ENCODE assay signal across 8 mouse cellular contexts in the genomic region with DNA sequence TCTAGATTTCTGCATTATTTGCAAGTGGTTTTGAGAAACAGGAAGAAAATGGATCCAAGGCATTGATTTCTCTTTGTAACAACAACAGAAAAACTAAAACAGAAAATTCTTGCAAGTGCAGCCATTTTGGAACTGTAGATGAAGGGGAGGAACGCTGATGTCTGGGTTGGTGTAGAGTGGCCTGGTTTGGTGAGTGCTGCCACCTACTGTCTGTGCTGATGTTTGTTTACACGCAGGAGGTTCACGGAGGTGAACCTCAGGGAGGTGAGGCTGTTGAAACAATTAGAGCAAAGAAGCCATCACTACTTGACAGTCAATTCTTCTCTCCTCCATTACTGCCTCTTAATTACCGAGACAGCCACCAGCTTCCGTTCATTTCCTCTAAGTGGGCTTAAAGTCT. TPM values are rescaled to one million over a fixed set of nuclear protein-coding genes. Genes with fewer than 3 reads are reported as not detected.
DNase-seq lines count a peak whose midpoint lies in the region; ATAC-seq and TF ChIP-seq lines count a peak whose summit lies in the region.

No protein-coding gene starts in this region.

- TF ChIP-seq CTCF in Patski (IDR thresholded peaks at IDR 0.05) = peak; percentile 79
- TF ChIP-seq CTCF in lung, embryonic 14.5 days (IDR thresholded peaks at IDR 0.05; ENCODE audit: low read depth) = peak; percentile 76

- no peaks in the 10 kb centered on the region for H3K4me1 ChIP-seq in lung, embryonic 14.5 days (ENCODE audit: insufficient read depth)

- POLR2A ChIA-PET in Patski (lab: Charles Lee) = no interaction called here

- CTCF ChIA-PET in Patski (lab: Charles Lee) = interaction anchor here (0.8 to 2.7 kb wide), 7 partner anchors 9 to 522 kb away, joined by 3 to 12 read pairs (median 3); no protein-coding TSS in a partner anchor

- peak; percentile 97 for ATAC-seq in CD4-positive, CD25-positive, alpha-beta regulatory T cell, adult 4 months
- ATAC-seq in Patski = no peak
- peak; percentile 84 for ATAC-seq in granulocyte monocyte progenitor cell, adult 5-6 weeks (replicated peaks; ENCODE audit: poor library complexity, severe bottlenecking)
- peak; percentile 71; the same call in 1 of the 2 replicates for ATAC-seq in lung, embryonic 14.5 days (ENCODE audit: insufficient read depth)
- ATAC-seq in neutrophil, adult 5-6 weeks (ENCODE audit: extremely low read depth, insufficient number of reproducible peaks, low FRiP score, poor library complexity, severe bottlenecking) = peak; percentile 55; the same call in 1 of the 2 replicates
- ATAC-seq in erythroid progenitor cell, adult 5-6 weeks (replicated peaks; ENCODE audit: low FRiP score, poor library complexity, severe bottlenecking) = no peak

- H3K36me3 ChIP-seq in lung, embryonic 14.5 days (ENCODE audit: insufficient read depth) = peaks cover 37% of the 10 kb centered on the region

- H3K27ac ChIP-seq in lung, embryonic 14.5 days (ENCODE audit: low read depth) = no peak overlapping the region

- no peak overlapping the region for H3K9ac ChIP-seq in lung, embryonic 14.5 days

- WGBS in lung, embryonic 14.5 days = 30% methylated on average over 5 of the region's 5 CpGs

- no peak overlapping the region for H3K4me3 ChIP-seq in lung, embryonic 14.5 days (ENCODE audit: low read depth, low read length)

- H3K27me3 ChIP-seq in Patski = no peaks in the 10 kb centered on the region
- H3K27me3 ChIP-seq in lung, embryonic 14.5 days (ENCODE audit: insufficient read depth, low read length) = no peaks in the 10 kb centered on the region

- DNase-seq in Patski (ENCODE audit: low read depth, low spot score) = no peak
- peak; percentile 45 to 67 for DNase-seq in cerebellum, postnatal 4 days (ENCODE audit: low spot score in 2 of 2)
- DNase-seq in kidney, adult 8-10 months = peak; percentile 20 to 68
- DNase-seq in lung, embryonic 14.5 days = peak; percentile 78

- H3K9me3 ChIP-seq in lung, embryonic 14.5 days (ENCODE audit: low read depth, low read length) = no peaks in the 10 kb centered on the region

- in situ Hi-C loops in Patski (cut with MboI; ENCODE audit: low pct_unique_long_range_greater_than_20kb) = loop anchor here (5.0 kb wide), 1 partner anchor 522 kb away; no protein-coding TSS in a partner anchor

- H3K4me2 ChIP-seq in lung, embryonic 14.5 days = peak overlapping the region; percentile 24; the same call in 1 of the 2 replicates

RNA-seq across cellular contexts. Expression of gene Dupd1, which starts 54.7 kb away (rescaled TPM):
- not detected for polyA plus RNA-seq in CD4-positive, CD25-positive, alpha-beta regulatory T cell, adult 4 months (2017; shearing (Covaris generic))
- not detected for polyA plus RNA-seq in Patski (2021)
- not detected in 2 replicates for total RNA-seq in granulocyte monocyte progenitor cell, adult 5-6 weeks (2014; fragmentation: Nextera tagmentation)
- not detected in 2 replicates for total RNA-seq in granulocyte monocyte progenitor cell, adult 5-6 weeks (2017)
- polyA plus RNA-seq in lung, embryonic 14.5 days (2014; fragmentation: Nextera tagmentation; extraction: Ambion mirVana) = not detected in 2 replicates
- not detected in 2 replicates for total RNA-seq in neutrophil, adult 5-6 weeks (2017)
- not detected in 2 replicates for total RNA-seq in erythroid progenitor cell, adult 5-6 weeks (2015; ENCODE audit: low replicate concordance)
- total RNA-seq in erythroid progenitor cell, adult 5-6 weeks (2017; ENCODE audit: low replicate concordance) = not detected in 2 replicates

Comparison
In these comparisons a context has a peak if more than half of its experiments do, and no peak if none do; other contexts are left out.
1. ATAC-seq: peak in CD4-positive, CD25-positive, alpha-beta regulatory T cell, adult 4 months (single experiment), granulocyte monocyte progenitor cell, adult 5-6 weeks (single experiment), lung, embryonic 14.5 days (single experiment) and neutrophil, adult 5-6 weeks (single experiment); none in Patski (single experiment) and erythroid progenitor cell, adult 5-6 weeks (single experiment).